Mouse (Mus musculus): ENCODE measurements at regions not wholly inside any gene's neighbourhood (a gene's known extent, or its start where the extent isn't known, plus 50 kb on each side); places are given as distances from the start of the nearest gene placed in this dataset.
"Not testable (repeated sequence)": the region's sequence is repeated elsewhere in the genome, so short reads cannot be mapped to it uniquely, and the experiment has no call there.

- no peaks in the 10 kb centered on the region for H3K9me3 ChIP-seq (ENCODE audit: low read length)
- H3K27me3 ChIP-seq (ENCODE audit: insufficient read depth, low read length): no peaks in the 10 kb centered on the region
- H3K36me3 ChIP-seq (replicated peaks; ENCODE audit: insufficient read depth, low read length): no peaks in the 10 kb centered on the region
- ATAC-seq: no peak
- DNase-seq: no peak
- H3K4me1 ChIP-seq (ENCODE audit: insufficient read depth): no peaks in the 10 kb centered on the region
- no peak overlapping the region for H3K9ac ChIP-seq (replicated peaks)
- 72% methylated on average over 4 of the region's 4 CpGs for WGBS (ENCODE audit: insufficient replicate concordance)
- no peak overlapping the region for H3K4me2 ChIP-seq (ENCODE audit: low read depth, low read length)
- no peak overlapping the region for H3K4me3 ChIP-seq (ENCODE audit: low read depth, low read length)
- no peak for TF ChIP-seq CTCF (IDR thresholded peaks at IDR 0.05; ENCODE audit: low read depth)
- no peak for TF ChIP-seq EP300 (IDR thresholded peaks at IDR 0.05; ENCODE audit: low read depth)
- no peak overlapping the region for H3K27ac ChIP-seq (ENCODE audit: low read depth)
Measured at GRCm38 (mm10) chr19:59516957-59517356, 58.8 kb downstream of the Emx2 start.

- DNase-seq: no peak
- Histone ChIP-seq H3K36me3 (replicated peaks; ENCODE audit: insufficient read depth, low read length) (no peaks in the 10 kb centered on the region), H3K4me2 (ENCODE audit: low read depth, low read length) (no peak overlapping the region), H3K9me3 (ENCODE audit: low read length) (no peaks in the 10 kb centered on the region), H3K4me3 (ENCODE audit: low read depth, low read length) (no peak overlapping the region), H3K9ac (replicated peaks) (no peak overlapping the region), H3K27me3 (ENCODE audit: insufficient read depth, low read length) (no peaks in the 10 kb centered on the region), H3K27ac (ENCODE audit: low read depth) (no peak overlapping the region), H3K4me1 (ENCODE audit: insufficient read depth) (no peaks in the 10 kb centered on the region)
- WGBS (ENCODE audit: insufficient replicate concordance): 66% methylated on average over 3 of the region's 3 CpGs
- no peak for ATAC-seq
- TF ChIP-seq EP300 (IDR thresholded peaks at IDR 0.05; ENCODE audit: low read depth) (no peak), CTCF (IDR thresholded peaks at IDR 0.05; ENCODE audit: low read depth) (no peak)
Measured at GRCm38 (mm10) chr19:59519156-59519555, 61.0 kb downstream of the Emx2 start.

- Histone ChIP-seq H3K27ac (ENCODE audit: low read depth) (no peak overlapping the region), H3K4me3 (ENCODE audit: low read depth, low read length) (no peak overlapping the region), H3K4me2 (ENCODE audit: low read depth, low read length) (no peak overlapping the region), H3K36me3 (replicated peaks; ENCODE audit: insufficient read depth, low read length) (no peaks in the 10 kb centered on the region), H3K4me1 (ENCODE audit: insufficient read depth) (no peaks in the 10 kb centered on the region), H3K9me3 (ENCODE audit: low read length) (no peaks in the 10 kb centered on the region), H3K9ac (replicated peaks) (no peak overlapping the region), H3K27me3 (ENCODE audit: insufficient read depth, low read length) (no peaks in the 10 kb centered on the region)
- DNase-seq (no peak), ATAC-seq (no peak)
- 66% methylated on average over 11 of the region's 11 CpGs for WGBS (ENCODE audit: insufficient replicate concordance)
- TF ChIP-seq EP300 (IDR thresholded peaks at IDR 0.05; ENCODE audit: low read depth) (no peak), CTCF (IDR thresholded peaks at IDR 0.05; ENCODE audit: low read depth) (no peak)
Measured at GRCm38 (mm10) chr19:59522176-59522575, 64.0 kb downstream of the Emx2 start.

- H3K36me3 ChIP-seq (replicated peaks; ENCODE audit: insufficient read depth, low read length): no peaks in the 10 kb centered on the region
- DNase-seq (no peak), ATAC-seq (no peak)
- no peak overlapping the region for H3K4me2 ChIP-seq (ENCODE audit: low read depth, low read length)
- H3K9me3 ChIP-seq (ENCODE audit: low read length): no peaks in the 10 kb centered on the region
- no peaks in the 10 kb centered on the region for H3K27me3 ChIP-seq (ENCODE audit: insufficient read depth, low read length)
- no peak overlapping the region for H3K27ac ChIP-seq (ENCODE audit: low read depth)
- 74% methylated on average over 10 of the region's 10 CpGs for WGBS (ENCODE audit: insufficient replicate concordance)
- H3K4me3 ChIP-seq (ENCODE audit: low read depth, low read length): no peak overlapping the region
- no peaks in the 10 kb centered on the region for H3K4me1 ChIP-seq (ENCODE audit: insufficient read depth)
- TF ChIP-seq EP300 (IDR thresholded peaks at IDR 0.05; ENCODE audit: low read depth) (no peak), CTCF (IDR thresholded peaks at IDR 0.05; ENCODE audit: low read depth) (no peak)
- no peak overlapping the region for H3K9ac ChIP-seq (replicated peaks)
Measured at GRCm38 (mm10) chr19:59523356-59523755, 65.2 kb downstream of the Emx2 start.

- WGBS (ENCODE audit: insufficient replicate concordance): 66% methylated on average over 4 of the region's 4 CpGs
- no peak for ATAC-seq
Measured at GRCm38 (mm10) chr19:59564101-59564500, 105.9 kb downstream of the Emx2 start.

GRCm38 (mm10) chr19:59568907-59569306 lies 110.7 kb downstream of the Emx2 start:
- TF ChIP-seq EP300 (IDR thresholded peaks at IDR 0.05; ENCODE audit: low read depth) (no peak), CTCF (IDR thresholded peaks at IDR 0.05; ENCODE audit: low read depth) (no peak)
- H3K36me3 ChIP-seq (replicated peaks; ENCODE audit: insufficient read depth, low read length): no peaks in the 10 kb centered on the region
- no peak overlapping the region for H3K27ac ChIP-seq (ENCODE audit: low read depth)
- no peak overlapping the region for H3K4me3 ChIP-seq (ENCODE audit: low read depth, low read length)
- H3K9me3 ChIP-seq (ENCODE audit: low read length): no peaks in the 10 kb centered on the region
- no peak overlapping the region for H3K4me2 ChIP-seq (ENCODE audit: low read depth, low read length)
- no peaks in the 10 kb centered on the region for H3K4me1 ChIP-seq (ENCODE audit: insufficient read depth)
- ATAC-seq (no peak), DNase-seq (no peak)
- no peaks in the 10 kb centered on the region for H3K27me3 ChIP-seq (ENCODE audit: insufficient read depth, low read length)
- H3K9ac ChIP-seq (replicated peaks): no peak overlapping the region

More at GRCm38 (mm10) chr19:59564101-59564500, 105.9 kb downstream of the Emx2 start:
- no peak overlapping the region for H3K4me3 ChIP-seq (ENCODE audit: low read depth, low read length)
- no peaks in the 10 kb centered on the region for H3K4me1 ChIP-seq (ENCODE audit: insufficient read depth)
- no peak overlapping the region for H3K27ac ChIP-seq (ENCODE audit: low read depth)
- TF ChIP-seq CTCF (IDR thresholded peaks at IDR 0.05; ENCODE audit: low read depth) (no peak), EP300 (IDR thresholded peaks at IDR 0.05; ENCODE audit: low read depth) (no peak)
- H3K36me3 ChIP-seq (replicated peaks; ENCODE audit: insufficient read depth, low read length): no peaks in the 10 kb centered on the region
- H3K4me2 ChIP-seq (ENCODE audit: low read depth, low read length): no peak overlapping the region
- no peak overlapping the region for H3K9ac ChIP-seq (replicated peaks)
- no peak for DNase-seq
- no peaks in the 10 kb centered on the region for H3K9me3 ChIP-seq (ENCODE audit: low read length)
- no peaks in the 10 kb centered on the region for H3K27me3 ChIP-seq (ENCODE audit: insufficient read depth, low read length)

GRCm38 (mm10) chr19:59569590-59569989 lies 111.4 kb downstream of the Emx2 start:
- DNase-seq; H3K27me3 ChIP-seq (ENCODE audit: insufficient read depth, low read length); H3K9me3 ChIP-seq (ENCODE audit: low read length); H3K36me3 ChIP-seq (replicated peaks; ENCODE audit: insufficient read depth, low read length); H3K9ac ChIP-seq (replicated peaks); H3K4me2 ChIP-seq (ENCODE audit: low read depth, low read length); H3K4me3 ChIP-seq (ENCODE audit: low read depth, low read length); H3K4me1 ChIP-seq (ENCODE audit: insufficient read depth); ATAC-seq; H3K27ac ChIP-seq (ENCODE audit: low read depth): not testable (repeated sequence)
- WGBS (ENCODE audit: insufficient replicate concordance): 60% methylated on average over 2 of the region's 2 CpGs

Measured in liver, postnatal 0 days (tissue).